Mouse (Mus musculus) spleen, adult 12 weeks (tissue): ENCODE measurements at regions not wholly inside any gene's neighbourhood (a gene's known extent, or its start where the extent isn't known, plus 50 kb on each side); places are given as distances from the start of the nearest gene placed in this dataset.

Experiments used
- DNase-seq: peaks from one replicate; pipeline ENCODE4 v3.0.0; 2022; ENCODE audit warnings: low spot score

GRCm38 (mm10) chr10:67661666-67662065 is 112.9 kb upstream of the Ado start:
- DNase-seq, result no peak

- DNase-seq, result no peak
Observed at GRCm38 (mm10) chr10:67658005-67658545, 109.3 kb upstream of the Ado start.

GRCm38 (mm10) chr10:67657305-67657704 is 108.5 kb upstream of the Ado start:
- no peak for DNase-seq

- no peak for DNase-seq
Observed at GRCm38 (mm10) chr10:67654518-67654917, 105.8 kb upstream of the Ado start.

- DNase-seq, result no peak
Observed at GRCm38 (mm10) chr10:67652300-67652699, 103.5 kb upstream of the Ado start.

GRCm38 (mm10) chr10:67651386-67651785 is 102.6 kb upstream of the Ado start:
- no peak for DNase-seq

- no peak for DNase-seq
Observed at GRCm38 (mm10) chr10:67647777-67648727, 99.3 kb upstream of the Ado start.

GRCm38 (mm10) chr10:67646659-67647559 is 98.2 kb upstream of the Ado start:
- DNase-seq, result no peak

GRCm38 (mm10) chr10:67645821-67646220 is 97.1 kb upstream of the Ado start:
- DNase-seq, result no peak

GRCm38 (mm10) chr10:67644280-67644679 is 95.5 kb upstream of the Ado start:
- no peak for DNase-seq

- no peak for DNase-seq
Observed at GRCm38 (mm10) chr10:67643685-67644084, 94.9 kb upstream of the Ado start.

GRCm38 (mm10) chr10:67637339-67637738 is 88.6 kb upstream of the Ado start:
- no peak for DNase-seq

GRCm38 (mm10) chr10:67636569-67636968 is 87.8 kb upstream of the Ado start:
- peak; percentile 38 for DNase-seq

- no peak for DNase-seq
Observed at GRCm38 (mm10) chr10:67634795-67635194, 86.0 kb upstream of the Ado start.

GRCm38 (mm10) chr10:67633063-67633462 is 84.3 kb upstream of the Ado start:
- DNase-seq, result no peak

GRCm38 (mm10) chr10:67623338-67623737 is 74.6 kb upstream of the Ado start:
- DNase-seq, result no peak

- no peak for DNase-seq
Observed at GRCm38 (mm10) chr10:67620018-67620417, 71.3 kb upstream of the Ado start.

- no peak for DNase-seq
Observed at GRCm38 (mm10) chr10:67618112-67618511, 69.4 kb upstream of the Ado start.

GRCm38 (mm10) chr10:67615016-67615415 is 66.3 kb upstream of the Ado start:
- no peak for DNase-seq

GRCm38 (mm10) chr10:67610689-67611088 is 61.9 kb upstream of the Ado start:
- DNase-seq, result no peak

GRCm38 (mm10) chr10:67608033-67608432 is 59.3 kb upstream of the Ado start:
- no peak for DNase-seq

- no peak for DNase-seq
Observed at GRCm38 (mm10) chr10:67607297-67608032, 58.7 kb upstream of the Ado start.
